27 mouse cellular contexts compared by ENCODE assay signal in the genomic region with DNA sequence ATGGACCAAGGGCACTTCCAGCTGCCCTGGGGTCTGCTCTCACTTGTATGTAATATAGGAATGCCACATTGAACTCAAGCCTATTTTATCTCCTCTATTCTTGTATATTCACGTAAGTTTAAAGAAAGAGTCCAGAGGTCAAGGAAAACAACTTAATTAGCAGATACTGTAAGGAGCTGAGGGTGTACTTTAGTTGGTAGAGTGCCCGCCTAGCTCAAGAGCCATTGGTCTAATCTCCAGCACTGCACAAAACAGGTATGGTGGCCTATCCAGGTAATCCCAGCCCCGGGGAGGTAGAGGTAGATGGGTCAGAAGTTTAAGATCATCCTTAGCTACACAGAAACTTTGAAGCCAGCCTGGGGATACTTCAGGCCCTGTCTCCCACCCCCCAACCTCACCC.
"Had no signal": no experiment of that assay in that cellular context is flagged by ENCODE, and none has a peak within 500 bp of the region (broad histone marks: within the 10 kb centered on the region; RNA-seq: fewer than 3 reads in every experiment).

No protein-coding gene starts in this region.

- H3K9ac ChIP-seq: heart, embryonic 12.5 days; hindbrain, embryonic 12.5 days; hindbrain, embryonic 14.5 days; kidney, embryonic 15.5 days; limb, embryonic 13.5 days; limb, embryonic 15.5 days; liver, embryonic 12.5 days; liver, embryonic 14.5 days had no signal

- H3K27me3 ChIP-seq: heart, embryonic 12.5 days; hindbrain, embryonic 12.5 days; kidney, embryonic 15.5 days; limb, embryonic 13.5 days; limb, embryonic 15.5 days; liver, embryonic 12.5 days had no signal

- H3K27ac ChIP-seq: gastrocnemius, adult 2 months; heart, adult 2 months; heart, embryonic 10.5 days; hindbrain, embryonic 10.5 days; hindbrain, embryonic 12.5 days; hindbrain, embryonic 14.5 days; kidney, embryonic 15.5 days; kidney, postnatal 0 days; limb, embryonic 13.5 days; limb, embryonic 15.5 days; liver, embryonic 12.5 days; liver, embryonic 14.5 days had no signal

- H3K9me3 ChIP-seq: heart, embryonic 10.5 days; heart, embryonic 12.5 days; hindbrain, embryonic 10.5 days; hindbrain, embryonic 12.5 days; kidney, embryonic 15.5 days; limb, embryonic 13.5 days; limb, embryonic 15.5 days; liver, embryonic 12.5 days had no signal

- H3K4me2 ChIP-seq: heart, embryonic 12.5 days; hindbrain, embryonic 12.5 days; hindbrain, embryonic 14.5 days; kidney, embryonic 15.5 days; limb, embryonic 13.5 days; limb, embryonic 15.5 days; liver, embryonic 12.5 days had no signal

- ATAC-seq: hindbrain, embryonic 16.5 days; inflammation-experienced regulatory T-cells, adult 6 months; liver, embryonic 12.5 days had no signal

- DNase-seq: gastrocnemius, adult 2 months; gastrocnemius, postnatal 10 days; gastrocnemius, postnatal 25 days; heart, adult 2 months; heart, postnatal 10 days; heart, postnatal 4 days; kidney, adult 11 months; kidney, adult 2 months; kidney, adult 9 months; kidney, postnatal 14 days; kidney, postnatal 36 days; layer of hippocampus, adult 9-11 months; layer of hippocampus, postnatal 36 days; left cerebral cortex, postnatal 4 days had no signal

- H3K4me1 ChIP-seq: heart, embryonic 10.5 days; heart, embryonic 12.5 days; hindbrain, embryonic 10.5 days; hindbrain, embryonic 12.5 days; kidney, embryonic 15.5 days; limb, embryonic 13.5 days; limb, embryonic 15.5 days had no signal

- H3K4me3 ChIP-seq: gastrocnemius, adult 2 months; heart, adult 2 months; heart, embryonic 10.5 days; heart, embryonic 12.5 days; hindbrain, embryonic 10.5 days; hindbrain, embryonic 12.5 days; kidney, embryonic 15.5 days; limb, embryonic 13.5 days; limb, embryonic 15.5 days; liver, embryonic 12.5 days had no signal
